Mouse (Mus musculus): ENCODE measurements at regions not wholly inside any gene's neighbourhood (a gene's known extent, or its start where the extent isn't known, plus 50 kb on each side); places are given as distances from the start of the nearest gene placed in this dataset.

- Histone ChIP-seq H3K9ac (ENCODE audit: low read length) (no peak overlapping the region), H3K4me1 (ENCODE audit: control insufficient read depth in 2 of 2, insufficient read depth in 2 of 2, low read length in 2 of 2) (no peaks in the 10 kb centered on the region), H3K36me3 (ENCODE audit: control insufficient read depth, insufficient read depth, low read length) (no peaks in the 10 kb centered on the region), H3K27me3 (ENCODE audit: control insufficient read depth, insufficient read depth, low read length) (no peaks in the 10 kb centered on the region), H3K4me3 (ENCODE audit: control insufficient read depth in 1 of 2, insufficient read depth in 1 of 2, low read depth in 1 of 2, low read length in 2 of 2) (no peak overlapping the region), H3K9me3 (ENCODE audit: control insufficient read depth, low read length) (no peaks in the 10 kb centered on the region), H3K27ac (replicated peaks in 1 of 2; ENCODE audit: control insufficient read depth in 1 of 2, insufficient read depth in 1 of 2, low read depth in 2 of 2, low read length in 2 of 2) (no peak overlapping the region), H3K4me2 (ENCODE audit: low read length) (no peak overlapping the region)
- ATAC-seq (ENCODE audit: insufficient number of reproducible peaks, insufficient read depth, low FRiP score, low read depth), result no peak
- WGBS, result 83% methylated on average over 8 of the region's 8 CpGs
Measured at GRCm38 (mm10) chr19:22066302-22066701, 72.5 kb upstream of the Trpm3 start.

- Histone ChIP-seq H3K27ac (replicated peaks in 1 of 2; ENCODE audit: control insufficient read depth in 1 of 2, insufficient read depth in 1 of 2, low read depth in 2 of 2, low read length in 2 of 2) (no peak overlapping the region), H3K9me3 (ENCODE audit: control insufficient read depth, low read length) (no peaks in the 10 kb centered on the region), H3K27me3 (ENCODE audit: control insufficient read depth, insufficient read depth, low read length) (no peaks in the 10 kb centered on the region), H3K4me1 (ENCODE audit: control insufficient read depth in 2 of 2, insufficient read depth in 2 of 2, low read length in 2 of 2) (no peaks in the 10 kb centered on the region), H3K9ac (ENCODE audit: low read length) (no peak overlapping the region), H3K4me2 (ENCODE audit: low read length) (no peak overlapping the region), H3K36me3 (ENCODE audit: control insufficient read depth, insufficient read depth, low read length) (no peaks in the 10 kb centered on the region), H3K4me3 (ENCODE audit: control insufficient read depth in 1 of 2, insufficient read depth in 1 of 2, low read depth in 1 of 2, low read length in 2 of 2) (no peak overlapping the region)
- ATAC-seq (ENCODE audit: insufficient number of reproducible peaks, insufficient read depth, low FRiP score, low read depth), result no peak
- 74% methylated on average over 15 of the region's 15 CpGs for WGBS
Measured at GRCm38 (mm10) chr19:22070246-22071030, 68.4 kb upstream of the Trpm3 start.

- no peaks in the 10 kb centered on the region for H3K9me3 ChIP-seq (ENCODE audit: control insufficient read depth, low read length)
- 31% methylated on average over 3 of the region's 3 CpGs for WGBS
- no peak overlapping the region for H3K4me3 ChIP-seq (ENCODE audit: control insufficient read depth in 1 of 2, insufficient read depth in 1 of 2, low read depth in 1 of 2, low read length in 2 of 2)
Measured at GRCm38 (mm10) chr19:22071701-22072100, 67.1 kb upstream of the Trpm3 start.

GRCm38 (mm10) chr19:22074042-22074441 lies 64.8 kb upstream of the Trpm3 start:
- Histone ChIP-seq H3K27ac (replicated peaks in 1 of 2; ENCODE audit: control insufficient read depth in 1 of 2, insufficient read depth in 1 of 2, low read depth in 2 of 2, low read length in 2 of 2) (no peak overlapping the region), H3K4me1 (ENCODE audit: control insufficient read depth in 2 of 2, insufficient read depth in 2 of 2, low read length in 2 of 2) (no peaks in the 10 kb centered on the region), H3K9me3 (ENCODE audit: control insufficient read depth, low read length) (no peaks in the 10 kb centered on the region), H3K4me2 (ENCODE audit: low read length) (no peak overlapping the region), H3K27me3 (ENCODE audit: control insufficient read depth, insufficient read depth, low read length) (no peaks in the 10 kb centered on the region), H3K4me3 (ENCODE audit: control insufficient read depth in 1 of 2, insufficient read depth in 1 of 2, low read depth in 1 of 2, low read length in 2 of 2) (no peak overlapping the region), H3K36me3 (ENCODE audit: control insufficient read depth, insufficient read depth, low read length) (no peaks in the 10 kb centered on the region), H3K9ac (ENCODE audit: low read length) (no peak overlapping the region)
- ATAC-seq (ENCODE audit: insufficient number of reproducible peaks, insufficient read depth, low FRiP score, low read depth), result no peak
- WGBS, result 66% methylated on average over 7 of the region's 7 CpGs

More at GRCm38 (mm10) chr19:22071701-22072100, 67.1 kb upstream of the Trpm3 start:
- Histone ChIP-seq H3K27ac (replicated peaks in 1 of 2; ENCODE audit: control insufficient read depth in 1 of 2, insufficient read depth in 1 of 2, low read depth in 2 of 2, low read length in 2 of 2) (no peak overlapping the region), H3K27me3 (ENCODE audit: control insufficient read depth, insufficient read depth, low read length) (no peaks in the 10 kb centered on the region), H3K9ac (ENCODE audit: low read length) (no peak overlapping the region), H3K36me3 (ENCODE audit: control insufficient read depth, insufficient read depth, low read length) (no peaks in the 10 kb centered on the region), H3K4me2 (ENCODE audit: low read length) (no peak overlapping the region), H3K4me1 (ENCODE audit: control insufficient read depth in 2 of 2, insufficient read depth in 2 of 2, low read length in 2 of 2) (no peaks in the 10 kb centered on the region)
- ATAC-seq (ENCODE audit: insufficient number of reproducible peaks, insufficient read depth, low FRiP score, low read depth), result no peak

- Histone ChIP-seq H3K27ac (replicated peaks in 1 of 2; ENCODE audit: control insufficient read depth in 1 of 2, insufficient read depth in 1 of 2, low read depth in 2 of 2, low read length in 2 of 2) (no peak overlapping the region), H3K4me1 (ENCODE audit: control insufficient read depth in 2 of 2, insufficient read depth in 2 of 2, low read length in 2 of 2) (no peaks in the 10 kb centered on the region), H3K9ac (ENCODE audit: low read length) (no peak overlapping the region), H3K4me3 (ENCODE audit: control insufficient read depth in 1 of 2, insufficient read depth in 1 of 2, low read depth in 1 of 2, low read length in 2 of 2) (no peak overlapping the region), H3K9me3 (ENCODE audit: control insufficient read depth, low read length) (no peaks in the 10 kb centered on the region), H3K4me2 (ENCODE audit: low read length) (no peak overlapping the region), H3K27me3 (ENCODE audit: control insufficient read depth, insufficient read depth, low read length) (no peaks in the 10 kb centered on the region), H3K36me3 (ENCODE audit: control insufficient read depth, insufficient read depth, low read length) (no peaks in the 10 kb centered on the region)
- WGBS, result 42% methylated on average over 4 of the region's 4 CpGs
- ATAC-seq (ENCODE audit: insufficient number of reproducible peaks, insufficient read depth, low FRiP score, low read depth), result no peak
Measured at GRCm38 (mm10) chr19:22081448-22081847, 57.4 kb upstream of the Trpm3 start.

Data from heart, embryonic 14.5 days (tissue).